Mouse (Mus musculus): ENCODE measurements around the gene Nckap5. TPM values are rescaled to one million over a fixed set of nuclear protein-coding genes. Genes with fewer than 3 reads are reported as not detected.

Gene Nckap5
- polyA plus RNA-seq, 1 experiment from 2014 or later = 22.1 TPM

- Histone ChIP-seq H3K9ac (no peak overlapping the region), H3K4me1 (peaks cover 38% of the 10 kb centered on the region), H3K4me2 (no peak overlapping the region), H3K4me3 (no peak overlapping the region), H3K27ac (no peak overlapping the region), H3K9me3 (replicated peaks) (no peaks in the 10 kb centered on the region), H3K36me3 (ENCODE audit: poor library complexity, severe bottlenecking) (no peaks in the 10 kb centered on the region), H3K27me3 (no peaks in the 10 kb centered on the region)
- no peak for ATAC-seq
- 84% methylated on average over 9 of the region's 9 CpGs for WGBS
Observed at GRCm38 (mm10) chr1:126604551-126604950, 226.0 kb downstream of the Nckap5 start.

- H3K4me1 ChIP-seq = peaks cover 41% of the 10 kb centered on the region
- no peaks in the 10 kb centered on the region for H3K36me3 ChIP-seq (ENCODE audit: poor library complexity, severe bottlenecking)
- no peak overlapping the region for H3K4me2 ChIP-seq
- H3K4me3 ChIP-seq = no peak overlapping the region
- WGBS = 89% methylated on average over 7 of the region's 7 CpGs
- no peak for ATAC-seq
- no peaks in the 10 kb centered on the region for H3K27me3 ChIP-seq
- no peaks in the 10 kb centered on the region for H3K9me3 ChIP-seq (replicated peaks)
- H3K27ac ChIP-seq = no peak overlapping the region
- no peak overlapping the region for H3K9ac ChIP-seq
Observed at GRCm38 (mm10) chr1:126603771-126604515, 226.7 kb downstream of the Nckap5 start.

- no peak overlapping the region for H3K4me3 ChIP-seq
- no peak overlapping the region for H3K27ac ChIP-seq
- H3K27me3 ChIP-seq = no peaks in the 10 kb centered on the region
- H3K9ac ChIP-seq = no peak overlapping the region
- no peaks in the 10 kb centered on the region for H3K9me3 ChIP-seq (replicated peaks)
- WGBS = 54% methylated on average over 4 of the region's 4 CpGs
- peaks cover 29% of the 10 kb centered on the region for H3K4me1 ChIP-seq
- no peaks in the 10 kb centered on the region for H3K36me3 ChIP-seq (ENCODE audit: poor library complexity, severe bottlenecking)
- no peak overlapping the region for H3K4me2 ChIP-seq
- ATAC-seq = peak; percentile 34; the same call in 1 of the 2 replicates
Observed at GRCm38 (mm10) chr1:126600596-126600995, 230.0 kb downstream of the Nckap5 start.

GRCm38 (mm10) chr1:126597376-126597775, 233.2 kb downstream of the Nckap5 start:
- H3K4me2 ChIP-seq = no peak overlapping the region
- 54% methylated on average over 3 of the region's 3 CpGs for WGBS
- 0 out of 2 replicates have a peak, but pooled peaks cover 3% of the 10 kb centered on the region for H3K9me3 ChIP-seq (replicated peaks)

GRCm38 (mm10) chr1:126594796-126595195, 235.8 kb downstream of the Nckap5 start:
- no peaks in the 10 kb centered on the region for H3K27me3 ChIP-seq
- no peaks in the 10 kb centered on the region for H3K36me3 ChIP-seq (ENCODE audit: poor library complexity, severe bottlenecking)
- no peak overlapping the region for H3K9ac ChIP-seq
- peaks cover 15% of the 10 kb centered on the region for H3K4me1 ChIP-seq
- no peak overlapping the region for H3K4me3 ChIP-seq
- no peak for ATAC-seq
- H3K27ac ChIP-seq = no peak overlapping the region
- WGBS = 84% methylated on average over 3 of the region's 3 CpGs
- H3K4me2 ChIP-seq = no peak overlapping the region
- H3K9me3 ChIP-seq (replicated peaks) = 0 out of 2 replicates have a peak, but pooled peaks cover 3% of the 10 kb centered on the region

More at GRCm38 (mm10) chr1:126597376-126597775, 233.2 kb downstream of the Nckap5 start:
- H3K27ac ChIP-seq = no peak overlapping the region
- no peaks in the 10 kb centered on the region for H3K36me3 ChIP-seq (ENCODE audit: poor library complexity, severe bottlenecking)
- no peak overlapping the region for H3K4me3 ChIP-seq
- peaks cover 27% of the 10 kb centered on the region for H3K4me1 ChIP-seq
- H3K9ac ChIP-seq = no peak overlapping the region
- no peak for ATAC-seq
- no peaks in the 10 kb centered on the region for H3K27me3 ChIP-seq

- H3K9me3 ChIP-seq (replicated peaks) = 0 out of 2 replicates have a peak, but pooled peaks cover 3% of the 10 kb centered on the region
- ATAC-seq = no peak
- peaks cover 9% of the 10 kb centered on the region for H3K4me1 ChIP-seq
- no peak overlapping the region for H3K4me2 ChIP-seq
- H3K27ac ChIP-seq = no peak overlapping the region
- H3K27me3 ChIP-seq = no peaks in the 10 kb centered on the region
- H3K9ac ChIP-seq = no peak overlapping the region
- no peaks in the 10 kb centered on the region for H3K36me3 ChIP-seq (ENCODE audit: poor library complexity, severe bottlenecking)
- no peak overlapping the region for H3K4me3 ChIP-seq
- WGBS = 80% methylated on average over 7 of the region's 7 CpGs
Observed at GRCm38 (mm10) chr1:126593044-126593805, 237.4 kb downstream of the Nckap5 start.

GRCm38 (mm10) chr1:126590911-126591310, 239.7 kb downstream of the Nckap5 start:
- Histone ChIP-seq H3K4me3 (no peak overlapping the region), H3K9me3 (replicated peaks) (0 out of 2 replicates have a peak, but pooled peaks cover 3% of the 10 kb centered on the region), H3K27ac (no peak overlapping the region), H3K36me3 (ENCODE audit: poor library complexity, severe bottlenecking) (no peaks in the 10 kb centered on the region), H3K4me1 (peaks cover 4% of the 10 kb centered on the region; the same call in 1 of the 2 replicates), H3K4me2 (no peak overlapping the region), H3K27me3 (no peaks in the 10 kb centered on the region), H3K9ac (no peak overlapping the region)
- ATAC-seq = no peak
- 86% methylated on average over 3 of the region's 3 CpGs for WGBS

- Histone ChIP-seq H3K36me3 (ENCODE audit: poor library complexity, severe bottlenecking) (no peaks in the 10 kb centered on the region), H3K4me1 (peaks cover 25% of the 10 kb centered on the region), H3K9me3 (replicated peaks) (no peaks in the 10 kb centered on the region), H3K4me2 (no peak overlapping the region), H3K9ac (no peak overlapping the region), H3K27me3 (no peaks in the 10 kb centered on the region), H3K4me3 (no peak overlapping the region), H3K27ac (no peak overlapping the region)
- ATAC-seq = no peak
Observed at GRCm38 (mm10) chr1:126578163-126578562, 252.4 kb downstream of the Nckap5 start.

GRCm38 (mm10) chr1:126574295-126574694, 256.3 kb downstream of the Nckap5 start:
- Histone ChIP-seq H3K36me3 (ENCODE audit: poor library complexity, severe bottlenecking) (no peaks in the 10 kb centered on the region), H3K9ac (no peak overlapping the region), H3K4me2 (peak overlapping the region; percentile 24), H3K27ac (peak overlapping the region; percentile 3; the same call in 1 of the 2 replicates), H3K9me3 (replicated peaks) (no peaks in the 10 kb centered on the region), H3K4me1 (peaks cover 44% of the 10 kb centered on the region), H3K27me3 (no peaks in the 10 kb centered on the region), H3K4me3 (no peak overlapping the region)
- 0 out of 2 replicates have a peak, but pooled peaks have one; percentile 22 for ATAC-seq
- 28% methylated on average over 9 of the region's 9 CpGs for WGBS

- peak; percentile 83 for ATAC-seq
- no peak overlapping the region for H3K9ac ChIP-seq
Observed at GRCm38 (mm10) chr1:126573714-126574113, 256.9 kb downstream of the Nckap5 start.

GRCm38 (mm10) chr1:126573097-126573496, 257.5 kb downstream of the Nckap5 start:
- H3K4me2 ChIP-seq = no peak overlapping the region
- 0 out of 2 replicates have a peak overlapping the region, but pooled peaks have one; percentile 12 for H3K27ac ChIP-seq
- H3K27me3 ChIP-seq = no peaks in the 10 kb centered on the region
- H3K36me3 ChIP-seq (ENCODE audit: poor library complexity, severe bottlenecking) = no peaks in the 10 kb centered on the region
- H3K9ac ChIP-seq = no peak overlapping the region
- H3K9me3 ChIP-seq (replicated peaks) = no peaks in the 10 kb centered on the region
- no peak overlapping the region for H3K4me3 ChIP-seq
- no peak for ATAC-seq
- H3K4me1 ChIP-seq = peaks cover 42% of the 10 kb centered on the region
- WGBS = 72% methylated on average over 2 of the region's 2 CpGs

More at GRCm38 (mm10) chr1:126573714-126574113, 256.9 kb downstream of the Nckap5 start:
- peak overlapping the region; percentile 12; the same call in 1 of the 2 replicates for H3K27ac ChIP-seq
- H3K4me1 ChIP-seq = peaks cover 44% of the 10 kb centered on the region
- H3K36me3 ChIP-seq (ENCODE audit: poor library complexity, severe bottlenecking) = no peaks in the 10 kb centered on the region
- H3K27me3 ChIP-seq = no peaks in the 10 kb centered on the region
- no peak overlapping the region for H3K4me3 ChIP-seq
- H3K4me2 ChIP-seq = peak overlapping the region; percentile 24
- H3K9me3 ChIP-seq (replicated peaks) = no peaks in the 10 kb centered on the region
- 10% methylated on average over 3 of the region's 3 CpGs for WGBS

- 84% methylated on average over 6 of the region's 6 CpGs for WGBS
- Histone ChIP-seq H3K36me3 (ENCODE audit: poor library complexity, severe bottlenecking) (no peaks in the 10 kb centered on the region), H3K4me3 (no peak overlapping the region), H3K4me1 (peaks cover 41% of the 10 kb centered on the region), H3K9ac (no peak overlapping the region), H3K27ac (no peak overlapping the region), H3K4me2 (no peak overlapping the region), H3K27me3 (no peaks in the 10 kb centered on the region), H3K9me3 (replicated peaks) (no peaks in the 10 kb centered on the region)
- ATAC-seq = no peak
Observed at GRCm38 (mm10) chr1:126569611-126570238, 260.9 kb downstream of the Nckap5 start.

All from forebrain, embryonic 13.5 days (tissue).